Mouse (Mus musculus): ENCODE results near the gene Slco3a1.

DNA sequence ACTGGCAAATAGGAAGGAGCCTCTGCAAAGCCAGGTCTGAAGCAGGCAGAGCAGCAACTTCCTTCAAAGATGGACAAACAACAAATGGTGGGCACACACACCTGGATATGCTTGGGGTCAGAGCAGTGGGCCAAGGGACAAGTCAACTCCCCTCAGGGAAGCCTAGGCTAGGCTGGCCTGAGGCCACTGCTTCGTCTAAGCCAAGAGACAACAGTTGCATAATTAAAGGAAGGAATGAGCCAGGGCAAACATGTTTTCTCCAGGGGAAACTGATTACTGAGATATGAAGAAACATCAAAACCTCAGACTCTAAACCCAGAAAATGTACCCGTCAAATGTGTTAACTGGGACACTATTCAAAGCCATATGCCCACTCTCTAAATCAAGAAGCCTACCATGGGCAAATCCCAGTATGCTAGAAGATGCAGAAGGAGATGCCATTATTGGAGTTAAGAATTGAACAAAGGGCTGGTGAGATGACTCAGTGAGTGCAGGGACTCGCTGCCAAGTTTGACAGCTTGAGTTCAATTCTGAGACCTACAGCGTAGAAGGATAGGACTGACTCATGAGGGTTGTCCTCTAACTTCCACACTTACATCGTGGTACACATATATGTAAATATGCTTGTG, 97.1 kb downstream of the Slco3a1 start:
- TF ChIP-seq CTCF (IDR thresholded peaks at IDR 0.05) (no peak), EP300 (IDR thresholded peaks at IDR 0.05) (no peak)

All from lung, postnatal 0 days (tissue).